Mouse (Mus musculus) lung, embryonic 14.5 days (tissue): ENCODE results near the gene Cryl1. TPM values are rescaled to one million over a fixed set of nuclear protein-coding genes. Genes with fewer than 3 reads are reported as not detected.

Experiments
- ATAC-seq: fragments of 200-750 bp; cut with Nextera tagmentation; 2 replicates; pipeline ENCODE4 v1.8.0; 2017; ENCODE audit warnings: mild to moderate bottlenecking, moderate TSS enrichment, moderate library complexity; ENCODE audit not compliant: insufficient read depth
- DNase-seq: peaks from one replicate; pipeline ENCODE4 v3.0.0-alpha.2; 2015
- H3K27ac ChIP-seq: fragments of 300-500 bp; sonication (generic); 2 replicates; pipeline ENCODE4 v1.5.1; 2014; ENCODE audit warnings: low read depth, mild to moderate bottlenecking, moderate library complexity
- H3K27me3 ChIP-seq: fragments of 300-500 bp; sonication (generic); 2 replicates; pipeline ENCODE4 v1.6.1; 2014; ENCODE audit warnings: low read length, control low read depth; ENCODE audit not compliant: insufficient read depth
- H3K36me3 ChIP-seq: fragments of 300-500 bp; sonication (generic); 2 replicates; pipeline ENCODE4 v1.6.1; 2014; ENCODE audit warnings: control low read depth; ENCODE audit not compliant: insufficient read depth
- H3K4me1 ChIP-seq: fragments of 300-500 bp; sonication (generic); 2 replicates; pipeline ENCODE4 v1.6.1; 2014; ENCODE audit warnings: antibody characterized with exemption, control low read depth; ENCODE audit not compliant: insufficient read depth
- H3K4me2 ChIP-seq: fragments of 300-500 bp; sonication (generic); 2 replicates; pipeline ENCODE4 v1.6.1; 2014; ENCODE audit warnings: mild to moderate bottlenecking
- H3K4me3 ChIP-seq: fragments of 300-500 bp; sonication (generic); 2 replicates; pipeline ENCODE4 v1.5.1; 2014; ENCODE audit warnings: low read depth, low read length
- H3K9ac ChIP-seq: fragments of 300-500 bp; sonication (generic); 2 replicates; pipeline ENCODE4 v1.6.1; 2014
- H3K9me3 ChIP-seq: fragments of 300-500 bp; sonication (generic); 2 replicates; pipeline ENCODE4 v1.6.1; 2016; ENCODE audit warnings: low read depth, low read length, control low read depth
- CTCF ChIP-seq: IDR thresholded peaks from 2 replicates; pipeline ENCODE4 v1.5.1; 2016; ENCODE audit warnings: antibody characterized with exemption, low read depth
- WGBS: fragments of 180-500 bp; shearing (Covaris S2); extraction: QIAGEN DNeasy Blood & Tissue Kit; methylation state at CpG from one replicate; pipeline ENCODE4 v1.1.7; 2014; 5-methylcytosine and 5-hydroxymethylcytosine counted together
- polyA plus RNA-seq: library from polyadenylated mRNA; unstranded; fragments of >200 nt; fragmentation: Nextera tagmentation; extraction: Ambion mirVana; gene quantifications from 2 replicates; pipeline ENCODE4 v1.2.1, GENCODE M21; 2014

The Cryl1 gene
- polyA plus RNA-seq, 1 experiment from 2014 or later: 21.3 TPM

GRCm38 (mm10) chr14:57342316-57343055, 55.8 kb downstream of the Cryl1 start:
- no peak for DNase-seq
- H3K4me2 ChIP-seq: no peak overlapping the region
- no peaks in the 10 kb centered on the region for H3K36me3 ChIP-seq
- no peak for ATAC-seq
- H3K27me3 ChIP-seq: no peaks in the 10 kb centered on the region
- no peak for TF ChIP-seq CTCF
- no peak overlapping the region for H3K9ac ChIP-seq
- H3K27ac ChIP-seq: no peak overlapping the region
- H3K4me1 ChIP-seq: no peaks in the 10 kb centered on the region
- H3K9me3 ChIP-seq: no peaks in the 10 kb centered on the region; the same call in 1 of the 2 replicates
- 68% methylated on average over 6 of the region's 6 CpGs for WGBS
- H3K4me3 ChIP-seq: no peak overlapping the region

- TF ChIP-seq CTCF: no peak
- Histone ChIP-seq H3K9me3 (no peaks in the 10 kb centered on the region), H3K4me1 (no peaks in the 10 kb centered on the region), H3K36me3 (no peaks in the 10 kb centered on the region), H3K27me3 (no peaks in the 10 kb centered on the region), H3K27ac (no peak overlapping the region), H3K9ac (no peak overlapping the region), H3K4me2 (no peak overlapping the region), H3K4me3 (no peak overlapping the region)
- ATAC-seq (no peak), DNase-seq (no peak)
- WGBS: 31% methylated on average over 6 of the region's 6 CpGs
Measured at GRCm38 (mm10) chr14:57338666-57339065, 59.7 kb downstream of the Cryl1 start.

DNA sequence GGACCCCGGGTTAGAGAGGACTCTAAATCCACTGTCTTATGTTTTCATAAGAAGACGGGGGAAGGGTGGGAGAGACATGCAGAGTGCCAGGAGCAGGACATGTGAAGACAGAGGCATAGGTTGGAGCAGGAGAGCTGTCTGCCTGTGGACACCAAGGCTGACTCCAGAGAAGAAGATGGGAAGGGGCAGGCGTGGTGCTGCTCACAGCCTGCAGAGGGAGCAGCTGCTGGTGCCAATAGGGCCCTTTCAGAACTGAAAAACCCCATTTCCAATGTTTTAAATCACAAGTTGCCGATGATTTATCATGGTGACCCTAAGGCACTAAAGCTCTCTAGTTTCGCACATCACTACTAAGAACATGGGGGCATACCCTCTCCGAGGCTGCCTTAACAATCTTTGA, 63.5 kb downstream of the Cryl1 start:
- Histone ChIP-seq H3K4me2 (no peak overlapping the region), H3K9me3 (no peaks in the 10 kb centered on the region), H3K27ac (no peak overlapping the region), H3K9ac (no peak overlapping the region), H3K27me3 (no peaks in the 10 kb centered on the region), H3K4me1 (no peaks in the 10 kb centered on the region), H3K4me3 (no peak overlapping the region), H3K36me3 (no peaks in the 10 kb centered on the region)
- 63% methylated on average over 6 of the region's 6 CpGs for WGBS
- TF ChIP-seq CTCF: peak; percentile 47
- DNase-seq (no peak), ATAC-seq (no peak)

DNA sequence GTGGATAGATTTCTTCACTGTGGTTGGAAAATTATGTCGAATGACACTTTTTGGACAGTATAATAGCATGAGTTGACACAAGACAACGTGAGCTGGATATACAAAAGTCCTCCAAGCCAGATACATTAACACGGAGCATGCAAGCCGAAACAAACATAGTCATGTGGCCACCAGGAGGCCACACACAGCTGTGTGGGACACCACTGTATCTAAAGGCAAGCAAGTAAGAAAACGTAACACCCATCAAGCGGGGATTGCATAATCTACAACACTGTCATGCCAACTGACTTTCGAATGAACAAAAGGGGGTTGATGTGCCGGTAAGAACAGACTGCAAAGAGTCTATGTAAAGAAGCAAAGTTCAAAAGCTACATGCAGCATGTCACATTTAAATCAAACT, 65.8 kb downstream of the Cryl1 start:
- Histone ChIP-seq H3K36me3 (no peaks in the 10 kb centered on the region), H3K4me2 (no peak overlapping the region), H3K9ac (no peak overlapping the region), H3K4me1 (no peaks in the 10 kb centered on the region), H3K27me3 (no peaks in the 10 kb centered on the region), H3K4me3 (no peak overlapping the region), H3K9me3 (no peaks in the 10 kb centered on the region), H3K27ac (no peak overlapping the region)
- peak; percentile 28; the same call in 1 of the 2 replicates for TF ChIP-seq CTCF
- ATAC-seq: no peak
- DNase-seq: no peak
- WGBS: 61% methylated on average over 8 of the region's 8 CpGs

DNA sequence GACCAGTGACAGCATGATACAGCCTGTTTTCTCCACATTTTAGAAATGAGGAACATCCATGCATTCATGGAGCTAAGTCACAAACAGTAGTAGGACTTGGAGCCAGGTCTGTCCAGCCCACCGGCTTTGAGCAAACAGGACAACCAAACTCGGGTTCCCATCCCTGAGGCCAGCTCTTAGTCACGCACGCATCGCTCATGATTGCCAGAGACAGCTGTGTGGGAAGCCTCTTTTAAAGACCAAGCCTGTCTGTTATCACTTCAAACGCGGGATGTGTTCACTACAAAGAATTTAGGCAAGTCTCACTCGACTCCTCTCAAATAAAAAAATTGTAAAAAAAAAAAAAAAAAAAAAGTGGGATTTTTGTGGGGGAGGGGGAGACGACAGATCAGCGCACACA, 67.2 kb downstream of the Cryl1 start:
- Histone ChIP-seq H3K27me3 (no peaks in the 10 kb centered on the region), H3K4me3 (no peak overlapping the region), H3K9me3 (no peaks in the 10 kb centered on the region), H3K36me3 (no peaks in the 10 kb centered on the region), H3K9ac (no peak overlapping the region), H3K4me2 (no peak overlapping the region), H3K27ac (no peak overlapping the region), H3K4me1 (no peaks in the 10 kb centered on the region)
- WGBS: 57% methylated on average over 10 of the region's 10 CpGs
- TF ChIP-seq CTCF: no peak
- ATAC-seq (no peak), DNase-seq (no peak)

- H3K4me3 ChIP-seq: no peak overlapping the region
- no peak overlapping the region for H3K27ac ChIP-seq
- H3K4me2 ChIP-seq: no peak overlapping the region
- no peaks in the 10 kb centered on the region for H3K27me3 ChIP-seq
- DNase-seq (no peak), ATAC-seq (no peak)
- no peak for TF ChIP-seq CTCF
- H3K9ac ChIP-seq: no peak overlapping the region
- H3K9me3 ChIP-seq: no peaks in the 10 kb centered on the region
- H3K4me1 ChIP-seq: no peaks in the 10 kb centered on the region
- no peaks in the 10 kb centered on the region for H3K36me3 ChIP-seq
- 80% methylated on average over 15 of the region's 15 CpGs for WGBS
Measured at GRCm38 (mm10) chr14:57329600-57329999, 68.7 kb downstream of the Cryl1 start.

GRCm38 (mm10) chr14:57326771-57327170, 71.6 kb downstream of the Cryl1 start:
- Histone ChIP-seq H3K4me2 (no peak overlapping the region), H3K4me1 (no peaks in the 10 kb centered on the region), H3K4me3 (no peak overlapping the region), H3K9ac (no peak overlapping the region), H3K9me3 (no peaks in the 10 kb centered on the region), H3K27ac (no peak overlapping the region), H3K27me3 (no peaks in the 10 kb centered on the region), H3K36me3 (no peaks in the 10 kb centered on the region)
- ATAC-seq (no peak), DNase-seq (no peak)
- TF ChIP-seq CTCF: no peak
- 84% methylated on average over 6 of the region's 6 CpGs for WGBS
